Mouse (Mus musculus): Measurements from ENCODE around the gene Ezh1.

Gene Ezh1

DNA sequence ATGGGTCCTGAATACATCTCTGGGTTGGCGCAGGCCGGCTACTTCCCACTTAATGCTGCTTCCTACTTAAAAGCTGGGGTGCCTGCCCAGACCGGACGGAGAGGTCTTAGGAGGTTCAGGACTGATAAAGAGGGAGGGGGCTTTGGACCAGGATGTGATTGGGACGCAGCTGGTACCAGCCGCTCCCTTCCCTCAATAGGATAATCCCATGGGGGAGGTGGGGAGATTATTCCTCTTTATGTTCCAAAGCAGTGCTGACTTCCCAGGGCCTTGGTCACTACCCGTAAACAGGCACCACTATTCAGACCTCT lies 20.4 kb upstream of the Ezh1 start:
- DNase-seq (ENCODE audit: low read depth, low spot score) = no peak

DNA sequence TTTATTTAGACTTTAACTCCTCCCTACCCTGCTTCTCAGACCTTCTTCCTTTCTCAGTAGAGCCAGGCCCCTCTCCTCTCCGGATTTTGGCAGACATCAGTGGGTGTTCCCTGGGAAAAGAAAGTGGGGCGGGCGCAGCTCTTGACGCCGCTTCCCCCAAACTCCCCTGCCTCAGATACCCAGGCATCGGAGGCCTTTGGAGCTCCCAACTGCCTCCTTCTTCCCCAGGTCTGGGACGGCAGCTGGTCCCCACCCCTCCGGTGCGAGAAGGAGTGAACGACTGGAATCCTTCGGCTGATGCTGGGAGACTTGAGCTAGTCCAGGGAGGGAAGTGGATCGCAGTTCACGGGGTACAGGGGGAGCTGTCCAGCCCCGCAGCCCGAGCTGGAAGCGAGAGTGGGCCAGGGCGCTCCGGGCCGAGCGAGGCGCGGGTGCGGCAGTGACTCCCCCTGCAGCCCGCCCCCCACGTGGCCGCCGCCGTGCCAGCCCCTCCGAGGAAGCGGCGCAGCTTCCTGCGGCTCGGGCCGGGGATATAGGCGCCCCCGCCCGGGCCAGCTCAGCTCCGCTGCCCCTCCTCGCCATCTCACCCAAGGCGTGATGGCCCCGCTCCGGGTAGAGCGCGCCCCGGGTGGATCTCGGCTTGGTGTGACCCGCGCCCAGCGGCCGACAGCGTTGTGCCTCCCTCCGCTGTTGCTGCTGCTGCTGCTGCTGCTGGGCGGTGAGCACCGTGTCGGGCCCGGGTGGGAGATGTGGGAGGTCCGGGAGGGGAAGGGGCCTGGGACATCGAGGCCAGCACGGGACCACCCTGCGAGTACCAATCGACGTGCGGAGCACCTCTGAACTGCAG lies 19.8 kb upstream of the Ezh1 start, which contains the start of gene Ramp2:
TSS of gene Ramp2 (plus strand) at position 174 of the 847 bp plus-strand sequence.
- DNase-seq (ENCODE audit: low read depth, low spot score) = peak; percentile 65

- no peak for DNase-seq (ENCODE audit: low read depth, low spot score)
Measured at GRCm38 (mm10) chr11:101245071-101245470, 18.8 kb upstream of the Ezh1 start.

GRCm38 (mm10) chr11:101238071-101238647 lies 11.9 kb upstream of the Ezh1 start:
- no peak for DNase-seq (ENCODE audit: low read depth, low spot score)

- no peak for DNase-seq (ENCODE audit: low read depth, low spot score)
Measured at GRCm38 (mm10) chr11:101236782-101237181, 10.5 kb upstream of the Ezh1 start.

DNA sequence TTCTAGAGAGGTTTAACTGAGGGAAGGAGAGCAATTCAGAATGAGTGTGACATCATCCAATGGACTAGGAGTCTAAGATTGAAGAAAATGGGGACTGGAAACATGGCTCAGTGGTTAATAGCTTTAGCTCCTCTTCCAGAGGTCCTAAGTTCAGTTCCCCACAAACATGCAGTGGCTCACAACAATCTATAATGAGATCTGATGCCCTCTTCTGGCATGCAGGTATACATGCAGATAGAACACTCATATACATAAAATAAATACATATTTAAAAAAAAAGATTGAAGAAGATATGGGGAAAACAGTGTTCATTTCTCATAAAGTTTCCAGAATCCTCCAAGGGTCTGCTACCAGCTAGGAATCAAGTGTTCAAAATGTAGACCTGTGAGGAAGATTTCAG lies 9.2 kb upstream of the Ezh1 start:
- no peak for DNase-seq (ENCODE audit: low read depth, low spot score)

DNA sequence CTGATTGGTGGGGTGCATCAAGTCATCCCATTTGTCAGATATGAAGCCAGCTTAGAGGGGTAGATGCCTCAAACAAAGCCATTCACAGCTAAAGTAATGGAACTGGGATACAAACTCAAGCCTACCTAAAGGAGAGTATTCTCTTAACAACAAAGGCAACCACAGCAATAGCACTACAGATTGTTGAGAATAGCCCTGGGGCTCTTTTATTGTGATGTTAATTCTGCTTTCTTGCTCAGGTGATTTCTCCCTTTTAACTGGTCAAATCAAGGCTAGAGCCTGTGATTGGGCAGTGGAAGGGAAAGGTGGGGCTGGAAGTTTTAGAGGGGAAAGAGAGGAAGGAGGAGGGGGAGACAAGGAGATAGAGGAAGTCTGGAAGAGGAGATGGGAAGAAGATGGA lies 7.9 kb upstream of the Ezh1 start:
- DNase-seq (ENCODE audit: low read depth, low spot score) = peak; percentile 93

DNA sequence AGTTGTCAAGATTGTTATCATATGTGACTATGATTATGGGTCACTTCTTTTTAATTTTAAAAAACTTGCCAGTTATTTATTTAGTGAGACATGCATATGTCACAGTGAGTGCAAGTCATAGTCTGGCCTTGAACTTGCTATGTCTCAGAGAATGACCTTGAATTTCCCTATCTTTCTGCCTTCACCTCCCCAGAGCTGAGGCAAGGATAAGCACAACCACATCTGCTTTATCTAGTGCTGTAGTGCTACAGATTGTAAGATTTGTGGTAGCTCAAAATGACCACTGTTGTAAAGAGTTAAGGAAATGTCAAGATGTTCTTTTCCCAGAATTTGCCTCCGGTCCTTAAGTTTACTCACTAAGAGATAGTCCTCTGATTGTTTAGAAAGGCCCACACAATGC lies 7.0 kb upstream of the Ezh1 start:
- no peak for DNase-seq (ENCODE audit: low read depth, low spot score)

DNA sequence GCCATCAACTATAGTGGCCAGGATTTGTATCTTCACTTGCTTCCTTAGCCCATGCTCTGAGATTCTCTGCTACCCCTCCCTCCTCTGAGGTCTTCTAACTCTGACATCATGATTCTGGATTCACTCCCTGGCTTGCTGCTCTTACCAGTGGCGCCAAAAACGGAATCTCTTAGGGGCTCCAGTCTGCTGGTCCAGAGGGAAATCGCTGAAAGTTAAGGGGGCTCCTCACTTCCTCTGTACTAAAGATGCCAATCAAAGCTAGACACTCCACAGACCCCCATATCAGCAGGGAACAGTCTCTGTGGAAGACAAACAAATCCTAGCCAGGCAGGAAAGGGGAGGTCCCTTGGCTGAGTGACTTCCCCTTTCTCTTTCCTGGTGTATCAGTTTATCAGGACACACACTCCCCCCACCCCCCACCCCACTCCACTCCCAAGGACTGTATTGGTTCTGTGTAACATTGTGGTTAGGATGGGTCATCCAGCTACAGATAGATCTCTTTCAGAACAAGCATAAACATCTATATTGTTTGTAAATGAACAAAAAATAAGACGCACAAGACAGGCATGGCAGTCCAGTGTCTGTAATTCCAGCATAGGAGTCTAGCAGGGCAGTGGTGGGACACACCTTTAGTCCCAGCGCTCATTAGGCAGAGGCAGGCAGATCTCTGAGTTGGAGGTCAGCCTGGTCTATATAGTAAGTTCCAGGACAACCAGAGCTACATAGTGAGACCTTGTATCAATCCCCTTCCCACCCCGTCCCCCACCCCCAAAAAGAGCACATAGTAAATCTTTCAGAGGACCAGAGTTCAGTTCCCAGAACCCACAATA lies 6.0 kb upstream of the Ezh1 start:
- no peak for DNase-seq (ENCODE audit: low read depth, low spot score)

GRCm38 (mm10) chr11:101230991-101231871 lies 5.0 kb upstream of the Ezh1 start:
- DNase-seq (ENCODE audit: low read depth, low spot score) = peak; percentile 20

- DNase-seq (ENCODE audit: low read depth, low spot score) = peak; percentile 20
Measured at GRCm38 (mm10) chr11:101230526-101230925, 4.3 kb upstream of the Ezh1 start.

- DNase-seq (ENCODE audit: low read depth, low spot score) = no peak
Measured at GRCm38 (mm10) chr11:101230061-101230511, 3.8 kb upstream of the Ezh1 start.

GRCm38 (mm10) chr11:101229361-101229900 lies 3.2 kb upstream of the Ezh1 start:
- peak; percentile 31 for DNase-seq (ENCODE audit: low read depth, low spot score)

- DNase-seq (ENCODE audit: low read depth, low spot score) = peak; percentile 58
Measured at GRCm38 (mm10) chr11:101225331-101226064, 765 bp downstream of the Ezh1 start.

- no peak for DNase-seq (ENCODE audit: low read depth, low spot score)
Measured at GRCm38 (mm10) chr11:101224337-101224736, 1.9 kb downstream of the Ezh1 start.

GRCm38 (mm10) chr11:101221306-101221986 lies 4.8 kb downstream of the Ezh1 start:
- no peak for DNase-seq (ENCODE audit: low read depth, low spot score)

GRCm38 (mm10) chr11:101220853-101221252 lies 5.4 kb downstream of the Ezh1 start:
- DNase-seq (ENCODE audit: low read depth, low spot score) = no peak

GRCm38 (mm10) chr11:101218436-101219055 lies 7.7 kb downstream of the Ezh1 start:
- no peak for DNase-seq (ENCODE audit: low read depth, low spot score)

- DNase-seq (ENCODE audit: low read depth, low spot score) = no peak
Measured at GRCm38 (mm10) chr11:101216936-101217335, 9.3 kb downstream of the Ezh1 start.

Measured in R1 (cell line).